Mouse (Mus musculus) kidney, adult 2 months (tissue): ENCODE results near the gene Timm8a1.

Source experiments
- CTCF ChIP-seq: fragments of 200-500 bp; conservative IDR thresholded peaks from 2 replicates; pipeline ENCODE4 v1.5.1; 2011; ENCODE audit warnings: low read depth, mild to moderate bottlenecking, control low read depth, low read length, moderate library complexity, mixed read lengths; ENCODE audit not compliant: insufficient read depth, insufficient read length
- POLR2A ChIP-seq: fragments of 200-500 bp; IDR thresholded peaks from one replicate; pipeline ENCODE4 v1.6.1; 2011; ENCODE audit warnings: low read depth, low read length, control low read depth

GRCm38 (mm10) chrX:134585103-134586002, 43.7 kb upstream of the Timm8a1 start, which contains the start of gene Rpl36a:
- TF ChIP-seq CTCF (peak; percentile 63), POLR2A (peak; percentile 84)
